In the genomic region with DNA sequence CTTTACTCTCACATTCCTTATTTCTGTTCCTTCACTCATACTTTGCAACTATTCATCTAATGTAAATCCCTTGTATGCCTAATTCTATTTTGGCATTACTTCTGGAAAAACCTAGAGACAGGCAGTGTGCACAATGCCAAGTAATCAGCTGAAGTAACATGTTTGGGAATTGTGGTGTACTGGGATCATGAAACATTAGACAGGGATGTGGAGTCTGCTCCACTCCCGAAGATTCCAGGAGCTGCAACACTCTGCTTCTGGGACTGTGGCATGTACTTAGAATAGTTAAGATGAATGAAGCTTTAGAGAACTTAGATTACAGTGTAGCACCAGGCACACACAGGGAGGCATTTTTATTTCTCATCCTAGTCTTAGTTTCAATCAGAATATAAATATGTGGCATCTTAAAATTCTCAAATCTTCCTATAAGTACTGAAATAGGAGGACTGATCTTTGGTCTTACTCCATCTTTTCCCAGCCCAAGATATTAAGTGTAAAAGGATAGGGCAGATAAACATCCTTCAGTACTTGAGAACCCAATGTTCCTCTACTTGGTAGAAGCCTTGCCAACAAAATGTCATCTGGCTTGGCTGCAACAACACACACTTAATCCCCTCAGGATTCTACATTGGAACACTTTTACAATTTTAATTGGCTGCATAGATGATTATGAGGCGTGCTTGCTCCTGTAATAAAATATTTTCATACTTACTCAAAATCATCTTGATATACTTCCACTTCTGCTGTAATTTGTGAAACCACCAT, we compare ENCODE assay signal across 12 mouse cellular contexts. TPM values are rescaled to one million over a fixed set of nuclear protein-coding genes. Genes with fewer than 3 reads are reported as not detected.
A peak's percentile ranks its signal among the peaks of the same experiment; 100 is the strongest.
DNase-seq lines count a peak whose midpoint lies in the region; ATAC-seq lines count a peak whose summit lies in the region.
"Had no signal": no experiment of that assay in that cellular context is flagged by ENCODE, and none has a peak within 500 bp of the region (broad histone marks: within the 10 kb centered on the region; RNA-seq: fewer than 3 reads in every experiment).

No protein-coding gene starts in this region.

- H3K36me3 ChIP-seq in forebrain, embryonic 16.5 days (ENCODE audit: control insufficient read depth, insufficient read depth) = no peaks in the 10 kb centered on the region
- no peaks in the 10 kb centered on the region for H3K36me3 ChIP-seq in forebrain, embryonic 13.5 days (ENCODE audit: poor library complexity, severe bottlenecking)
- no peaks in the 10 kb centered on the region for H3K36me3 ChIP-seq in limb, embryonic 13.5 days
- no peaks in the 10 kb centered on the region for H3K36me3 ChIP-seq in limb, embryonic 10.5 days
- no peaks in the 10 kb centered on the region for H3K36me3 ChIP-seq in midbrain, embryonic 13.5 days
- H3K36me3 ChIP-seq: intestine, embryonic 15.5 days had no signal

- no peak overlapping the region for H3K4me2 ChIP-seq in forebrain, embryonic 16.5 days (ENCODE audit: low read length)
- no peak overlapping the region for H3K4me2 ChIP-seq in forebrain, embryonic 13.5 days
- no peak overlapping the region for H3K4me2 ChIP-seq in limb, embryonic 13.5 days (replicated peaks)
- H3K4me2 ChIP-seq in midbrain, embryonic 13.5 days (replicated peaks) = no peak overlapping the region
- H3K4me2 ChIP-seq: intestine, embryonic 15.5 days had no signal

- no peak overlapping the region for H3K27ac ChIP-seq in forebrain, embryonic 16.5 days (ENCODE audit: low read length)
- H3K27ac ChIP-seq in forebrain, embryonic 13.5 days = no peak overlapping the region
- no peak overlapping the region for H3K27ac ChIP-seq in limb, embryonic 13.5 days
- H3K27ac ChIP-seq in limb, embryonic 10.5 days = no peak overlapping the region
- H3K27ac ChIP-seq in midbrain, embryonic 13.5 days = no peak overlapping the region
- H3K27ac ChIP-seq: intestine, embryonic 15.5 days; macrophage had no signal

- no peak overlapping the region for H3K4me3 ChIP-seq in forebrain, embryonic 16.5 days (replicated peaks; ENCODE audit: low read length)
- H3K4me3 ChIP-seq in forebrain, embryonic 13.5 days = no peak overlapping the region
- H3K4me3 ChIP-seq in limb, embryonic 13.5 days = no peak overlapping the region
- no peak overlapping the region for H3K4me3 ChIP-seq in limb, embryonic 10.5 days
- H3K4me3 ChIP-seq in midbrain, embryonic 13.5 days (replicated peaks) = no peak overlapping the region
- H3K4me3 ChIP-seq: intestine, embryonic 15.5 days; myocyte had no signal

- ATAC-seq in forebrain, embryonic 16.5 days = peak; percentile 70
- no peak for ATAC-seq in forebrain, embryonic 13.5 days
- peak; percentile 32; the same call in 1 of the 2 replicates for ATAC-seq in limb, embryonic 13.5 days (ENCODE audit: low FRiP score, low read depth)
- no peak for ATAC-seq in midbrain, embryonic 13.5 days
- ATAC-seq: intestine, embryonic 15.5 days had no signal

- intact Hi-C loops in heart, postnatal 10 days (cut with DNase I) = no loop called here

- H3K4me1 ChIP-seq in forebrain, embryonic 16.5 days (replicated peaks; ENCODE audit: control insufficient read depth, insufficient read depth, low read length) = no peaks in the 10 kb centered on the region; the same call in 1 of the 2 replicates
- no peaks in the 10 kb centered on the region for H3K4me1 ChIP-seq in forebrain, embryonic 13.5 days
- H3K4me1 ChIP-seq in limb, embryonic 13.5 days = peaks cover 8% of the 10 kb centered on the region; the same call in 1 of the 2 replicates
- H3K4me1 ChIP-seq in limb, embryonic 10.5 days = no peaks in the 10 kb centered on the region
- H3K4me1 ChIP-seq in midbrain, embryonic 13.5 days (replicated peaks) = no peaks in the 10 kb centered on the region
- H3K4me1 ChIP-seq: intestine, embryonic 15.5 days had no signal

- 64% methylated on average over 2 of the region's 2 CpGs for WGBS in forebrain, embryonic 16.5 days
- WGBS in forebrain, embryonic 13.5 days = 79% methylated on average over 2 of the region's 2 CpGs
- WGBS in limb, embryonic 13.5 days = 39% methylated on average over 2 of the region's 2 CpGs
- WGBS in limb, embryonic 10.5 days = 82% methylated on average over 2 of the region's 2 CpGs
- WGBS in midbrain, embryonic 13.5 days = 88% methylated on average over 2 of the region's 2 CpGs

- no peaks in the 10 kb centered on the region for H3K9me3 ChIP-seq in forebrain, embryonic 16.5 days (ENCODE audit: control insufficient read depth, low read length)
- no peaks in the 10 kb centered on the region for H3K9me3 ChIP-seq in forebrain, embryonic 13.5 days (replicated peaks)
- no peaks in the 10 kb centered on the region for H3K9me3 ChIP-seq in limb, embryonic 13.5 days
- no peaks in the 10 kb centered on the region for H3K9me3 ChIP-seq in limb, embryonic 10.5 days (replicated peaks)
- no peaks in the 10 kb centered on the region for H3K9me3 ChIP-seq in midbrain, embryonic 13.5 days
- H3K9me3 ChIP-seq: intestine, embryonic 15.5 days had no signal

- DNase-seq in limb, embryonic 10.5 days (ENCODE audit: low spot score) = no peak
- DNase-seq in heart, postnatal 10 days = peak; percentile 32 to 54
- peak; percentile 39 to 56 for DNase-seq in lung, postnatal 4 days
- DNase-seq in thymus, postnatal 10 days (ENCODE audit: low spot score in 2 of 2) = no peak

- no peaks in the 10 kb centered on the region for H3K27me3 ChIP-seq in forebrain, embryonic 16.5 days (replicated peaks; ENCODE audit: control insufficient read depth, insufficient read depth, low read length)
- no peaks in the 10 kb centered on the region for H3K27me3 ChIP-seq in forebrain, embryonic 13.5 days
- H3K27me3 ChIP-seq in limb, embryonic 13.5 days = no peaks in the 10 kb centered on the region
- no peaks in the 10 kb centered on the region for H3K27me3 ChIP-seq in limb, embryonic 10.5 days (ENCODE audit: low read depth, poor library complexity, severe bottlenecking)
- H3K27me3 ChIP-seq in midbrain, embryonic 13.5 days = no peaks in the 10 kb centered on the region
- H3K27me3 ChIP-seq: intestine, embryonic 15.5 days had no signal

- no peak overlapping the region for H3K9ac ChIP-seq in forebrain, embryonic 16.5 days (replicated peaks; ENCODE audit: low read depth, low read length)
- H3K9ac ChIP-seq in forebrain, embryonic 13.5 days = no peak overlapping the region
- no peak overlapping the region for H3K9ac ChIP-seq in limb, embryonic 13.5 days
- H3K9ac ChIP-seq in midbrain, embryonic 13.5 days (replicated peaks) = no peak overlapping the region
- H3K9ac ChIP-seq: intestine, embryonic 15.5 days had no signal

RNA-seq across cellular contexts. Expression of a gene that starts 2.2 kb away (rescaled TPM):
- 0.08 TPM in 1 of 2 replicates, not detected in the other for polyA plus RNA-seq in forebrain, embryonic 16.5 days (2015; fragmentation: Nextera tagmentation; extraction: Ambion mirVana)
- polyA plus RNA-seq in forebrain, embryonic 13.5 days (2015; fragmentation: Nextera tagmentation; extraction: Ambion mirVana) = 0.08 TPM in 1 of 2 replicates, not detected in the other
- not detected in 2 replicates for polyA plus RNA-seq in limb, embryonic 13.5 days (2015; fragmentation: Nextera tagmentation; extraction: Ambion mirVana)
- not detected in 2 replicates for polyA plus RNA-seq in limb, embryonic 10.5 days (2016; fragmentation: Nextera tagmentation; extraction: Ambion mirVana)
- under 1 TPM in 1 of 2 experiments, not detected in 1; 0.12 TPM for total RNA-seq in heart, postnatal 10 days (2021)
- polyA plus RNA-seq in midbrain, embryonic 13.5 days (2015; fragmentation: Nextera tagmentation; extraction: Ambion mirVana) = not detected in 2 replicates
- total RNA-seq: layer of hippocampus, postnatal 14 days had no signal
- polyA plus RNA-seq: intestine, embryonic 15.5 days; macrophage; myocyte had no signal

Comparison
In these comparisons a context has a peak if more than half of its experiments do, and no peak if none do; other contexts are left out.
1. ATAC-seq: peak in forebrain, embryonic 16.5 days (single experiment) and limb, embryonic 13.5 days (single experiment); none in forebrain, embryonic 13.5 days (single experiment) and midbrain, embryonic 13.5 days (single experiment).
2. DNase-seq: peak in heart, postnatal 10 days (2 of 2) and lung, postnatal 4 days (2 of 2); none in limb, embryonic 10.5 days (single experiment) and thymus, postnatal 10 days (0 of 2).